Mouse (Mus musculus) ovary, postnatal 14 days (tissue): ENCODE data around the gene Drosha.
A peak's percentile ranks its signal among the peaks of the same experiment; 100 is the strongest.

Experiments used
- DNase-seq: peaks from one replicate; pipeline ENCODE4 v3.0.0; 2022; ENCODE audit warnings: low spot score

Gene Drosha

DNA sequence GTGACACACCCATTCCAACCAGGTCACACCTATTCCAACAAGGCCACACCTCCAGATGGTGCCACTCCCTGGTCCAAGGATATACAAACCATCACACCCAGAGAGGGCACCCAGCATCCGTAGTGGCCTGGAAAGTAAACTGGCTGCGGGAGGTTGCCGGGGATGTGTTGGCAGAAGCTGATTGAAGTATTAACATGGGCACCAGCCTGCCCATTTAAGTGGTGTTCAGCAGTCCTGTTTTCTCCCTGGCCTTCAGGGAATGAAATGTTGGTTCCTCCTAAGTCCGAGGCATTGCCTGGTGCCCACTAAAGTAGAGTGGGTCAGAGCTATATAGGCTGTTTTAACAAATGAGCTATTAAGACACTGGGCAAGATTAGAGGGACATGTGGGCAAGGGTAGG is 8.0 kb downstream of the Drosha start:
- DNase-seq = no peak

DNA sequence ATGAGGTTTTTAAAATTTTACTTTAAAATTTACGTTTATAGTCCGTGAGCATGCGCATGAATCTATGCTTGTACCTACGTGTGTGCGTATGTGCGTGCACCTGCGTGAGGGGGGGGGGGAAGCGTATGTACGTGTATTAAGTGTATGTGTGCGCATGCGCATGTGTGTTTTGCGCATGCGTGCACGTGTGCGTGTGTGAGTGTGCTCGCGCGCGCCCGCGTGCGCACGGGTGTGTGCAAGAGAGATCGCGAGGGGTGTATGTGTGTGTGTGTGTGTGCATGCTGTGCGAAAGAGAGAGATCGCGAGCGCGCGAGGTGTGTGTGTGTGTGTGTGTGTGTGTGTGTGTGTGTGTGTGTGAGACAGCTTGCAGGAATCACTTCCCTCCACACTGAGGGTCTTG is 8.8 kb downstream of the Drosha start:
- DNase-seq = no peak

DNA sequence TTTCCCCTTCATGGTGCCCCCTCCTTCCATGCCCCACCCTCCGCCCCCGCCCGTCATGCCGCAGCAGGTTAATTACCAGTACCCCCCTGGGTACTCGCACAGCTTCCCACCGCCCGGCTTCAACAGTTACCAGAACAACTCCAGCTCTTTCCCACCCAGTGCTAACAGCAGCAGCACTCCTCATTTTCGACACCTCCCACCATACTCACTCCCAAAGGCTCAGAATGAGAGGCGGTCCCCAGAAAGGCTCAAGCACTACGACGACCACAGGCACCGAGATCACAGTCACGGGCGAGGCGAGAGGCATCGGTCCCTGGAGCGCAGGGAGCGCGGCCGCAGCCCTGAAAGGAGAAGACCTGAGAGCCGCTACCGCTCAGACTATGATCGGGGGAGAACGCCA is 9.6 kb downstream of the Drosha start:
- DNase-seq = no peak

DNA sequence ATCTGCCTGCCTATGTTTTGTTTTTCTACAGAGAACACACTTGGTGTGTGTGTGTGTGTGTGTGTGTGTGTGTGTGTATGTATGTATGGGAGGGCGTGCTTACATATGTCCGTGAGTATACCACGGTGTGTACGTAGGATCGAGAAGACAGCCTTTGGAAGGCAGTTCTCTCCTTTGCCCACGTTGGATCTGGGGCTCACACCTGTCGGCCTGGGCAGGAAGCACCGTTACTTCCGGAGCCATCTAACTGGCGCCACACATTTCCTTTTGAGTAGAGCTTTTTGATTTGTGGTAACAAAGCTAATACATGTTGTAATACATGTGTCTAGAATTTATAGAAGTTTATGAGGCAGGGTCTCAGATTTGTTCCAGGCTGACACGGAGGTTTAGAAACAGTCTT is 16.1 kb downstream of the Drosha start:
- DNase-seq = no peak

DNA sequence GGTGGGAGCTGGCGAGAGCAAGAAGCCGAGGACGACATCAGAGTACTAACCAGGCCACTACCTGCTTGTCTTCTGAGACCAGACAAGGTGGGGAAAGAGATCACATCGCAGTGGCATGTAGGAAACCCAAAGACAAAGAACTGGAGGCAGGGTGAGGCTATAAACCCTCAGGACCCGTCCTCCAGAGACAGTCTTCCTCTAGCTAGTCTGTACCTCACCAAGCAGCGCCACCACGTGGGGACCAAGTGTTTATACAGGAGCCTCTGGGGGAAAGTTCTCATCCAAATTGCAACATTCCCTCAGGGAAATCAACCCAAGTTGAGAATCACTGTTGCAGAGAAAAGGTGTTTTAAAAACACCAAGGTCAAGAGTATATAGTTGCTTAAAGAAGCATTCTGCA is 18.2 kb downstream of the Drosha start:
- no peak for DNase-seq

DNA sequence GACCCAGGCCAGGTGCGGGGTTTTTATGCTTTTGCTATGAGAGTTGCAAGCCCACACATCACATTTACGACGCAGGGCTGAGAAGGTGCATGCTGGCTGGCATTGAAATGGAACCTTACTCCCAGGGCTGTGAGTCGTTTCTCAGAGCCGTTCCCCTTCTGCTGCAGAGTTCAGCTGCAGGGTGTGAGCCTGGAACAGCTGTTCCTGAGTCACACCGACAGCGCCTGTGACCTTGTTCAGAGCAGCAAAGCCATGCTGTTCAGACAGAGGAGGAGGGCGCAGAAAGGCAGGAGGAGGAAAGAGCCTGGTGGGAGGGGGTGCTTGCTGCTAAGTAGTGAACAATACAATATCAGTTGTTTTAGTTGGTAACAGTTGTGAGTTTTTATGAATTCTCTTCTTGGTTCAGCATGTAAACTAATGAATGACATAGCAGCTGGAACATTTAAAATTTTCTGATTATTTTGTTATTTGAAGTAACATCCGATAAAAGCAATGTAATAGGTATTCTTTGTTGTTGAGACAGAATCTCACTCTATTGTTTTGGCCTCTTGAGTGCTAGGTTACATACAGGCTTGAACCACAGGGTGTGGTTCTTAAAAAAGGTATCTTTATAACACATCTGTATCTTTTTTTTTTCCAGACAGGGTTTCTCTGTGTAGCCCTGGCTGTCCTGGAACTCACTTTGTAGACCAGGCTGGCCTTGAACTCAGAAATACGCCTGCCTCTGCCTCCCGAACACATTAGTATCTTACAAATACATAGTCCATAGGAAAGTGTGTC is 23.8 kb downstream of the Drosha start:
- DNase-seq = no peak

DNA sequence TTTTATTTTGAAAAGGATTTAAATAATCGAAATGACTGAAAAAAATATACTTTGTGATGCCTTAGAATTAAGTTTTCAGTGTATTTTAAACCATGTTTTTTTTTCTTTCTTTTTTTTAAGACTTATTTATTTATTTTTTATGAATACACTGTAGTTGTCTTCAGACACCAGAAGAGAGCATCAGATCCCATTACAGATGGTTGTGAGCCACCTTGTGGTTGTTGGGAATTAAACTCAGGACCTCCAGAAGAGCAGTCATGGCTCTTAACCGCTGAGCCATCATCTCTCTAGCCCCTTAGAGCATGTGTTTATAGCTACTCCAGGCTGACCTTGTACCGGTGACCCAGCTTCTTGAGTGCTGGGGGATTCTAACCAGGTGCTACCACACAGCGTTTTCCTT is 24.8 kb downstream of the Drosha start:
- no peak for DNase-seq

DNA sequence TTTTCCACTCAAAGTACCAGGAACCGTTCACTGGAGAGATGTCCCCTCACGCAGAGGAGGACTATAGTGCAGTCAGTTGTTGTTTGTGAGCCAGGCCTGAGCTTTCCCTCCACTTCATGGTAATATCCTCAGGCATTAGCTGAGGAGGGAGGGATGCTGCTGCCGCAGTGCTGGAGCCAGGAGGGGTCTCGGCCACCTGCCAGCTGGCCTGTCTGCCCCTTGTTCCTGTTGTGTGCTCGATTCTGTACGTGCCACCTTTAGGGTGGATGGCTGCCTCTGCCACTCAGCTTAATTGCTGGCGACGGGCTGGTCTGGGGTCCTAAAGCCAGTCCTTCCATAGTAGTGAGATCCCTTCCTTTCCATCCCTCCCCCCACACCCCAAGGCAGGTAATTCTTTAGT is 28.9 kb downstream of the Drosha start:
- DNase-seq = no peak

DNA sequence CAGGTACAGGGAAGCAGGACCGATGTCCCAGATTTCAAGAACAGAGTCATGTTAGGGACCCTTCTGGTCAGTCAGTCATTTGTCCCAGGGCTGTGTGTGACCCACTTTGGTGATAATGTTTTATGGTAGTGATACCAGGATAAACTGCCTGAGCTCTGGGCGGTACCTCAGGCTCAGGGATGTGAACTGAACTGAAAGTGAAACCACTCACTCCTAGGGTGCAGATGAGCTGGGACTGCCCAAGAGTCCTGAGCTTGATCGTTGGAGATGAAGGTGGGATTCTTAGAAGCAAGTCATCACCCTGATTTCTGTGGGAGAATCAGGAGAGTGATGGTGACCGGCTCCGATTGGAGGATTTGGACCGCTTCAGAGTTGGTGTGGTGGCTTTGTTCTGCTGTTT is 32.2 kb downstream of the Drosha start:
- no peak for DNase-seq

DNA sequence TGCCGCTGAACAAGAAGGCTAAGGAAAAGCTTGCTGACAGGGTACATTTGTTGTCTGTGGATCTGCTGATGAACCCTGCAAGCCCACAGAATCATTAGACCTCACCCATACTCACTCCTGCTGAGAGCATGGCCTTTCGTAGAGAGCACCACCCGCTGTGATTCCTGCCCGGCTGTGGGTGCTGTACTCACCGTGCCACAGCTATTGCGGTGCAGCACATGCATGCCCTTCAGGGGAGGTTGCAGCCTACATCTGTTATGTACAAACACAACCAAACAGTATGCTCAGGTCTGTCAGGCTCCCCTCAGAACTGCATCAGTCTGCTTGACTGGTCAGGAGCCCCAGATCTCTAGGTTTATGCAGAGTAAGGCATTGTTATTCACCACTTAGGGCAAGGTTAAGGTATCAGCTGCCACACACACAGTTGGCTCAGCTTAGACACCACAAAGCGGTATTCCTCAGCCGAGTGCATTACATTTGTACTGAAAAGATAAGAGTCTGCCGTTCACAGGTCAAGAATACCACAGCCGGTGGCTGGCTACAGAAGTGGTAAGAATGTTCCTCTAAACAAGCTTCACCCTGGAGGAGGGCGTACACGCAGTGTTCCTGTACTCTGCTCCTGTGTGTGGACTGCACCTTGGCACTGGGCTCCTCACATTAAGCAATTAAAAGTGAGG is 33.4 kb downstream of the Drosha start:
- DNase-seq = no peak

DNA sequence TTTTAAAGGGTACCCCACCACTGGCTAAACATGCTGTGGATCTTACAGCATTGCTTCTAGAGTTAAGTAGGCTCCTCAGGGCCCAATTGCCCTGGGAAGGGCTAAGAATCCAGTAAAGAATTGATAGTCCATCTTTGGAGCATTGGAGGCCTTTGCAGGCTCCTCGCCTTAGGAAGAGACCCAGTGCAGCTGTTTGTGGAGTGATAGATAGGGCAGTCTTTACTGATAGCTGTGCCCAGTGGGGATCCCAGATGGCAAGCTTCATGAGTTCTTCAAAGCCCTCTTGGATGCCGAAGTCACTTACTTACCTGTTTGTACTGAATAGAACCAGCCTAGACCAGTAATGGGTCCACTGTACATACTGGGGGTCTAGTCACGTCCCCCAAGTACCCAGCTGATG is 34.0 kb downstream of the Drosha start:
- DNase-seq = no peak

DNA sequence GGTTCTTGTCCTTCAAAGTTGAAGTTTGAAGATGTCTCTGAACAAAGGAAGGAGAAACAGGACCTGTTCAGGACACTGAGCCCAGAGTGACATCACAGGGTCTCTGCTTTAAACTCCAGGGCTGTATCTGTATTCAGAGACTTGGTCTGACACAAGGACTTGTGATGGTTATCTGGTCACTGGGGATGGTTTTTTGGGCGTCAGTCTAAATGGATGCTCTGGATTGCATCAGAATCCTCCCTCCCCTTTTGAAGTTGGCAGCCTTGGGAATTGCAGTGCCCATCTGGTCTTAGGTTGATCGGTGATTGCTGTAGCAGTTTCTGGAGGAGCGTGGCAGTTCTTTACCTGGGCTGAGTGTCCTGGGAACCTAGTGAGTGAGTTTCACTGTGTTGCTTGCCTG is 37.4 kb downstream of the Drosha start:
- no peak for DNase-seq

DNA sequence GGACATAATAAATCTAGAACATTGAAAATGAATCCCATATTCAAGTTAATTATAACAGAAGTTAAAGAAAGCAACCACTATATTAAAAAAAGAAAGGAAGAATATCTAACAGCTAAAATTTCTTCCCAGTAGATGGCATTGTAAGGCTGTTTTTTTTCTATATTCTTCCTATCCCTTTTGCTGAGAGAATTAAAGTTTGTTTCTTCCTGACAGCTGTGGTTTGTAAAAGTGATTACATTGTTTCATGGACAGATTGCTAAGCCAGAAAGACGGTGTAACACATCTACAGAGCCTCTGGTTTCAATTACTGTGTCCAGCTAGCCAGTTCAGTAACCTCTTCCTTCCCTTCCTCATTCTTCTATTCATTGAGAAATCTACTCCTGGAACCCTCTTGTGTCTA is 39.1 kb downstream of the Drosha start:
- no peak for DNase-seq

DNA sequence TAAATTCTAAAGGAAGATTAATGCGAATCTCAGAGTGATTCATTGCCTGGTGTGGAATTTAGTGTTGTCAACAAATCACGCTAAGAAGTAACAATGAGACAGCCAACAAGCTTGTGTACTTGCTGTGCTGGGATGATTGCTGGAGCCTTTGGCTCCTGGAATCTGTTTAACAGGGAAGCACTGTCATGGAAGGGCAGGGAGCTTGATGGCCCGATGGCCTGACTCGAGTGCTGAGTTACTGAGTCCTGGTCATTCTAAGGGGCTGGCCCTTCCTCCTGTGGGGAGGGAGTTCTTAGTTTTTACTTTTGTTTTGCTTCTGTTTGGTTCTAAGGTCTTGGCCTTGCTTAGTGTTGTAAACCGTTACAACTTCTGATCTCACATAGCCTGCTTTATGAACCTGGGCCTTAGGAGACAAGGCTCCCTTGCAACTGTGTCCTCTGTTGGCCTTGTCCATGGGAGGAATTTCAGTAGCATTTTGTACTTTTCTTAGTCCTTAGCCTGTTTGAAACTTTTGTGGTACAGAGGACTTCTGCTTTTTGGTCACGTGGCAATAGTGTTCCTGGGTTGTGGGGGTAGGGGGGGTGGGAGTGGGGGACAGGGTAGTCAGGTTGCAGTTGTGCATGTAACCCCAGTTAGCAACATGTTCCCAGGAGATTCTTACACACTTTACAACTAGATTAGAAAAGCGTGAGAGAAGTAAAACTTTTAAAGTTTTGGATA is 41.1 kb downstream of the Drosha start:
- no peak for DNase-seq

DNA sequence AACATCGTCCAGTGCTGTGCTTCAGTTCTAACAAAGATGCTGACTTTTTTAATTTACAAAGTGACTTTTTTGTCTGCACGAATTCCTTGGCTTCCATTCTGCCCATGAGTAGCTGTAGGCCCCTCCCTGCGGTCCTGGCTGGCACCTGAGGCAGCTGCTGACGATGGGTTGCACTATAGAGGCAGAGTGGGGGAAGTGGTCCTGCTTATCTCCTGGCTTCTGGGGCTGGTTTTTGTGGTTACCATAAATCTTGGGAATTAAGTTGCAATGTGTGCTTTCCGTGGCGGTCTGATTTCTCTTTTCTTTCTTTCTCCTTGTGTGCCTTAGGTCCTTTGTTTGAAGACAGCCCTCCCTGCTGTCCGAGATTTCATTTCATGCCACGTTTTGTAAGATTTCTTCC is 42.7 kb downstream of the Drosha start:
- DNase-seq = no peak

DNA sequence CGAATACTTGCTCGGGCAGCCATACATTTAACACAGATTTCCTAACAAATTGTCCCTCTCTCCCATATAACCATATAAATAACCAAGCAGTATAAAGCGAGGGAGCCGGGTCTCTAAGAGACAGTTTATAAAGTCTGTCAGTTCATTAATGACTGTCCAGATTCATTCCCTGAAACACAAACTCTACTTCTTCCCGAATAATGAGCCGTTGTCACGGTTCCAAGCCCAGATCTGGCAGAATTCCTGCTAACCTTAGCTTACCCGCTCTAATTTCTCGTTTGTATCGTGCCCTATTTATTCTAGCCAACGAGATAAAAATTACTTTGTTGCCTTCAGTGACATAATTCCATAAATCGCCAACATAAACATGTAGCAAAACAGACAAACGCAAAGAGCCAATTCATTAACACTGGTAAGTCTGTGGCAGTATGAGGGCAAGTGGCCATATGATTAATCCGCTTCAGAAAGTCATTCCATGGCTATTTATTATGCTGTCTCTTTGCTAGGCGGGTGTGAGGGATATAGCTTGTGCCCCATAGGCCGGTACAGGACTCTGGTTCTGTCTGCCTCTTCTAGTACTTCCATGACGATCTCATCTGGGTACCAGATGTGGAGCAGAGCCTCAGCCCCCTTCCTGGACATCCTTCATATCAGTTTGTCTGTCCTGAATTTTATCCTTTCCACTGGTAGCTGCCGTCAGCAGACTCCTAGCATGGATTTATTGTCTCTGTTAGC is 51.0 kb downstream of the Drosha start:
- peak; percentile 14 for DNase-seq

DNA sequence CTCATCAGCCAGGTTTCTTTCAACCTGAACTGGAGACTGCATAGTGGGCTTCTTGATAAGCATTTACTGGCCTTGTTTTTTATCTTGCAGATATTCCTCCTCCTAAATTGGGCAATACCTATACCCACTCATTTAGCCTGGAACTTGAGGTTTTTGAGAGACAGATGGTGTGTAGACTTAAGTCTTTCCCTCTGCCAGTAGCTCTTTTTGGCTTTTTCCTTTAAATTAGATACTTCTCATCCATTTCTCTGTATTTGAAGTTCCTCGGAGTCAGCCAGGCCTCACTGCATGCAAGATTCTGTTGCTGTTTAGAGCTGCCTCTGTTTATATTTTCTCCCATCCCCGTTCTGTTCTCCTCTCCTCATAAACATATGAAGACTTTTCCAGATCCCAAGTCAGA is 51.7 kb downstream of the Drosha start:
- no peak for DNase-seq

DNA sequence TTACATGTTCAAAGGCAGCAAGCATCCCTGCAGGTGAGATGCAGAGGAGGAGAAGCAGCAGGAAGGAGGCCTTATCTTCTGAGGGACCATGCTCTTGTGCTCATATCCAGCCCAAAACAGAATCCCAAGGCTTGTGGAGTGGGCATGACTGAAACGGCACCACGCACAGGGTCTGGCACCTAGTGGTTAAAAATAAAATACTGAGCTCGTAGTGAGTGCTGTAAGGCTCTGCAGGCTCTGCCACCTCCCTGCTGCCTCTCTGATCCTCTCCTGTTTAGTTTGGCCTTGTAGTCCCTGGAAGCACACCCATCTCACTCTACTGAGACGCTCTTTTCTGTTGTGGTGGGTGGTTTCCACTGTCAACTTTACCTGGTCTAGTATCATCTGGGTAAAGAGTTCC is 52.3 kb downstream of the Drosha start:
- DNase-seq = no peak

DNA sequence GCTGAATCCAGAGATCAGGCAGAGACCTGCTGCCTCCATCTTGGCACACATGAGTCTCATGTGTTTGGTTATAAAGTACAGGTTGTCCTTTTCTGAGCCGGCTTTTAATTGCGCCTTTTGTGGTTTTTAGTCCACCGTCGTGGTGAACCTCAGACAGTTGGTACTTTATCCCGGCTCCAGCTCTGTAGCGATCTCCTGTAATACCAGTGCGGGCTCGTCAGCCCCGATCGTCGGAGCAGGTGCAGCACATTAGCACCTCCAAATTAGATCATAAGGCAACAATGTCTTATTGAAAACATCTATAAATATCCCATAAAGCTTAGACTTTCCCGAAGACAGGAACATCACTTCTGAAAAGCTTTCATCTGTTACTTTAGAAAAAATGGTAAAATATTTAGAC is 53.3 kb downstream of the Drosha start:
- DNase-seq = no peak

DNA sequence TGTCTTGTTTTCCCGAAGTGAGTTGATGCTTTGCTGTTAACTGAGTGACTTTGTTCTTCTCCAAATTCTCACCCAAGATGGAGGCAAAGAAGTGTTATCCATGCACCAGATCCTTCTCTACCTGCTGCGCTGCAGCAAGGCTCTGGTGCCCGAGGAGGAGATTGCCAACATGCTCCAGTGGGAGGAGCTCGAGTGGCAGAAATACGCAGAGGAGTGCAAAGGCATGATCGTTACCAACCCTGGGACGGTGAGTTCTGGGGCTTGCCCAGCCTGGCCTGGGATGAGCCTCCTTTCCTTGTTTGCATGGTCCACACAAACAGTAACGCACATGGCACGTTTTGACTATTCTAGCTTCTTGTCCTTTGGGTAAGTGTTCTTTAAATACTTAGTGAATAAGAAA is 54.0 kb downstream of the Drosha start:
- no peak for DNase-seq

DNA sequence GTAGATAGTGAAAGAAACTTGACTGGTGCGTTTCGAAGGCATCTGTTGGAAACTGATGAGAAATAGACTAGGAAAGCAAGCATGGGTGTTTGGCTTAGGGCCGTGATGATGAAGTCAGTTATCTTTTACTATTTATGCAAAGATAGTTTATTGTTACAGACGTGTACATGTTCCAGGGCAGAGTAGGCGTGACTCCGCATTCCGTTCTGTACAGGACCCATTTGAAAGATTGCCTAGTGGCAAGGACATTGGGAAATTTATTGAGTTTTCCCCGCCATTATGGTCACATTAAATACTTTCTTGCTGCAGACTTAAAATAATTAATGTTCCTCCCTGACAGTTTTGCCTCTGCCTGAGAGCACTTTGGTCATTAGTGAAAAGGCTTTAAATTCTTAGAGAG is 55.3 kb downstream of the Drosha start:
- no peak for DNase-seq

DNA sequence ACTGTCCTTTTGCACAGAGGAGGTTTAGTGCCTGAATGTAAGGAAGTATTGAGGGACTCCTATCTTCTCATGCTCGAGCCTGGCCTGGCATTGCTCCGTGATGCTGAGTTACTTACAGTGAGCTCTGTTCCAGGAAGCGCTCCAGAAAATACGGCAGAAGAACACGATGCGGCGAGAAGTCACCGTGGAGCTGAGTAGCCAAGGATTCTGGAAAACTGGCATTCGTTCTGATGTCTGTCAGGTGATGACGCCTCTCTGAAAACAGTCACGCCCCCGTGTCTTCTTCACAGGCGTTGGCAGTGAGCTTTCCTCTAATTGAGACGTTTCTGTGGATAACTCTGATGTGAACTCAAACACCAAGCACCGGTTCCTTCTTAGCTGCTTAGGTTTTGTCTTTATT is 60.2 kb downstream of the Drosha start:
- no peak for DNase-seq

DNA sequence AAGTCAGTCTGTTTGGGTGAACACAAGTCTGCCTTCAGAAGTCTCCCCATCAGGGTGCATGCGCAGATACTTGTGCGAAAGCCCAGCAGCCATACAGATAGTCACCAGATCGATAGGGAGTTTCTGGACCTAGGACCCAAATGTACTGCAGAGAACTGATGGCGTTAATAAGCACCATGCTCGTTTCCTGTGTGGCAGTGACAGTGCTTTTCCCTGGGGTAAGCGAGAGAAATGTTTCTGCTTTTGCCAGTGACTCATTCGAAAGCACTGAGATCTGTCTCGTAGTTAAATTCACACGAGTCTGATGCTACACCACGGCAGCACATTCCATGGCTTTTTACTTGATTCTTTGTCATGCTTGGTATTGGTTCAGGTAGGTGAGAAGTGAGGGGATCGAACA is 60.7 kb downstream of the Drosha start:
- no peak for DNase-seq
